ENCODE assay signal across 8 mouse cellular contexts in genomic region chr9:69398453-69398850, GRCm38 (mm10). TPM values are rescaled to one million over a fixed set of nuclear protein-coding genes. Genes with fewer than 3 reads are reported as not detected.
DNase-seq lines count a peak whose midpoint lies in the region; ATAC-seq and TF ChIP-seq lines count a peak whose summit lies in the region.

No protein-coding gene starts in this region.

- 6% methylated on average over 10 of the region's 10 CpGs for WGBS in liver, adult 2 months
- WGBS in embryonic facial prominence, embryonic 11.5 days = 20% methylated on average over 10 of the region's 10 CpGs
- WGBS in intestine, embryonic 15.5 days = 8% methylated on average over 10 of the region's 10 CpGs

- H3K9me3 ChIP-seq in embryonic facial prominence, embryonic 11.5 days (replicated peaks; ENCODE audit: control insufficient read depth, low read length) = no peaks in the 10 kb centered on the region
- H3K9me3 ChIP-seq in intestine, embryonic 15.5 days = no peaks in the 10 kb centered on the region

- peak overlapping the region; percentile 84 for H3K4me3 ChIP-seq in liver, adult 2 months (ENCODE audit: insufficient read depth, low read depth, low read length)
- peak overlapping the region; percentile 73 for H3K4me3 ChIP-seq in embryonic facial prominence, embryonic 11.5 days (ENCODE audit: low read depth, low read length)
- peak overlapping the region; percentile 74 for H3K4me3 ChIP-seq in intestine, embryonic 15.5 days (replicated peaks)
- H3K4me3 ChIP-seq in myocyte = peak overlapping the region; percentile 70

- 0 out of 2 replicates have a peak, but pooled peaks have one; percentile 22 for ATAC-seq in embryonic facial prominence, embryonic 11.5 days (replicated peaks; ENCODE audit: insufficient number of reproducible peaks, low FRiP score, low TSS enrichment, low read depth)
- peak; percentile 41 for ATAC-seq in intestine, embryonic 15.5 days

- TF ChIP-seq POLR2A in liver, adult 2 months (IDR thresholded peaks at IDR 0.05; ENCODE audit: extremely low read depth, insufficient read depth, low read length) = no peak
- TF ChIP-seq POLR2A in myocyte (IDR thresholded peaks at IDR 0.05; ENCODE audit: insufficient read length, low read depth) = no peak

- H3K27me3 ChIP-seq in liver, adult 2 months (ENCODE audit: control insufficient read depth, insufficient read depth, low read length) = no peaks in the 10 kb centered on the region
- no peaks in the 10 kb centered on the region for H3K27me3 ChIP-seq in embryonic facial prominence, embryonic 11.5 days (ENCODE audit: control insufficient read depth, insufficient read depth, low read length)
- no peaks in the 10 kb centered on the region for H3K27me3 ChIP-seq in intestine, embryonic 15.5 days (replicated peaks)
- H3K27me3 ChIP-seq in myocyte (ENCODE audit: control insufficient read depth, insufficient read depth, insufficient read length) = no peaks in the 10 kb centered on the region

- H3K4me1 ChIP-seq in liver, adult 2 months (ENCODE audit: control insufficient read depth, insufficient read depth, low read length) = peaks cover 9% of the 10 kb centered on the region
- no peaks in the 10 kb centered on the region for H3K4me1 ChIP-seq in embryonic facial prominence, embryonic 11.5 days (ENCODE audit: control insufficient read depth, insufficient read depth, low read length)
- peaks cover 7% of the 10 kb centered on the region; the same call in 1 of the 2 replicates for H3K4me1 ChIP-seq in intestine, embryonic 15.5 days (replicated peaks)

- no peak for TF ChIP-seq CTCF in liver, adult 2 months (IDR thresholded peaks at IDR 0.05; ENCODE audit: low read depth, low read length)

- peaks cover 1% of the 10 kb centered on the region for H3K36me3 ChIP-seq in liver, adult 2 months (ENCODE audit: control insufficient read depth, insufficient read depth, low read length)
- no peaks in the 10 kb centered on the region for H3K36me3 ChIP-seq in embryonic facial prominence, embryonic 11.5 days (replicated peaks; ENCODE audit: control insufficient read depth, insufficient read depth, low read depth, low read length)
- no peaks in the 10 kb centered on the region for H3K36me3 ChIP-seq in intestine, embryonic 15.5 days
- H3K36me3 ChIP-seq in myocyte (ENCODE audit: control insufficient read depth, insufficient read depth) = no peaks in the 10 kb centered on the region

- H3K4me2 ChIP-seq in embryonic facial prominence, embryonic 11.5 days (ENCODE audit: low read depth, low read length) = peak overlapping the region; percentile 60
- H3K4me2 ChIP-seq in intestine, embryonic 15.5 days (replicated peaks) = peak overlapping the region; percentile 90
- H3K4me2 ChIP-seq in myocyte (ENCODE audit: low read depth) = peak overlapping the region; percentile 97

- intact Hi-C loops in left cerebral cortex, postnatal 4 days (cut with DNase I) = no loop called here

- H3ac ChIP-seq in myocyte (ENCODE audit: control insufficient read depth, insufficient read length) = peak overlapping the region; percentile 69

- peak overlapping the region; percentile 92 for H3K9ac ChIP-seq in liver, adult 2 months (ENCODE audit: low read depth, low read length)
- peak overlapping the region; percentile 97 for H3K9ac ChIP-seq in embryonic facial prominence, embryonic 11.5 days (replicated peaks; ENCODE audit: low read length)
- peak overlapping the region; percentile 90 for H3K9ac ChIP-seq in intestine, embryonic 15.5 days

- peak overlapping the region; percentile 89 for H3K27ac ChIP-seq in liver, adult 2 months (replicated peaks; ENCODE audit: insufficient read depth, low read depth, low read length)
- peak overlapping the region; percentile 94; the same call in 1 of the 2 replicates for H3K27ac ChIP-seq in embryonic facial prominence, embryonic 11.5 days (replicated peaks; ENCODE audit: low read depth, low read length)
- H3K27ac ChIP-seq in intestine, embryonic 15.5 days = peak overlapping the region; percentile 97

- DNase-seq in liver, adult 2 months (ENCODE audit: extremely low read depth, low read depth, low spot score) = peak; percentile 57
- DNase-seq in liver (no peak), MN1 (ENCODE audit: low spot score) (no peak)
- no peak for DNase-seq in embryonic facial prominence, embryonic 11.5 days (ENCODE audit: low spot score)
- no peak for DNase-seq in left cerebral cortex, postnatal 4 days
- DNase-seq in B cell, adult 2 months = no peak

- peaks cover 7% of the 10 kb centered on the region; the same call in 1 of the 2 replicates for H3K79me2 ChIP-seq in liver, adult 2 months (ENCODE audit: control insufficient read depth, insufficient read depth, low read length)
- peaks cover 9% of the 10 kb centered on the region for H3K79me2 ChIP-seq in myocyte (ENCODE audit: control insufficient read depth, insufficient read depth)

TF ChIP-seq in myocyte, 11 proteins besides CTCF, POLR2A, EP300 and RAD21:
- no peak for TF ChIP-seq TCF3 (IDR thresholded peaks at IDR 0.05; ENCODE audit: insufficient read length, low read depth)
- no peak for TF ChIP-seq POLR2AphosphoS2 (IDR thresholded peaks at IDR 0.05; ENCODE audit: insufficient read length, low read depth)
- no peak for TF ChIP-seq USF1 (IDR thresholded peaks at IDR 0.05; ENCODE audit: low read depth)
- no peak for TF ChIP-seq CEBPB (IDR thresholded peaks at IDR 0.05; ENCODE audit: insufficient read depth, poor library complexity, severe bottlenecking)
- TF ChIP-seq REST (IDR thresholded peaks at IDR 0.05; ENCODE audit: insufficient read depth, insufficient read length) = no peak
- TF ChIP-seq E2F4 (IDR thresholded peaks at IDR 0.05; ENCODE audit: insufficient read depth) = no peak
TF ChIP-seq in myocyte: peak in this region for 0.

RNA-seq across cellular contexts. Expression of gene Ice2, which starts 0.7 kb away (rescaled TPM):
- 12.3 and 13.0 TPM in 2 replicates for total RNA-seq in liver, adult 2 months (2014; rRNA removed)
- polyA plus RNA-seq in liver, adult 2 months (2012; rRNA removed) = 1.7 and 2.0 TPM in 2 replicates
- 27.3 and 32.1 TPM in 2 replicates for polyA plus RNA-seq in embryonic facial prominence, embryonic 11.5 days (2014; fragmentation: Nextera tagmentation; extraction: Ambion mirVana)
- polyA plus RNA-seq in intestine, embryonic 15.5 days (2015; fragmentation: Nextera tagmentation; extraction: Ambion mirVana) = 15.5 and 15.6 TPM in 2 replicates
- polyA plus RNA-seq in myocyte (2012; fragmentation: generic; extraction: Trizol) = 2.0 TPM
- total RNA-seq in left cerebral cortex, postnatal 4 days (2021) = 10 to 100 TPM; 11.7 to 14.2 TPM

RNA-seq across cellular contexts. Expression of gene Anxa2, which starts 55.0 kb away (rescaled TPM):
- 14.0 and 16.1 TPM in 2 replicates for total RNA-seq in liver, adult 2 months (2014; rRNA removed)
- 13.0 and 13.5 TPM in 2 replicates for polyA plus RNA-seq in liver, adult 2 months (2012; rRNA removed)
- 288 and 316 TPM in 2 replicates for polyA plus RNA-seq in embryonic facial prominence, embryonic 11.5 days (2014; fragmentation: Nextera tagmentation; extraction: Ambion mirVana)
- 462 and 533 TPM in 2 replicates for polyA plus RNA-seq in intestine, embryonic 15.5 days (2015; fragmentation: Nextera tagmentation; extraction: Ambion mirVana)
- 1,009 TPM for polyA plus RNA-seq in myocyte (2012; fragmentation: generic; extraction: Trizol)
- total RNA-seq in left cerebral cortex, postnatal 4 days (2021) = 10 to 100 TPM; 23.2 to 24.1 TPM

Comparison
In these comparisons a context has a peak if more than half of its experiments do, and no peak if none do; other contexts are left out.
1. RNA of gene Anxa2, which starts 55.0 kb away (polyA plus RNA-seq): 1,009 TPM in myocyte (single experiment), 462 to 533 TPM in intestine, embryonic 15.5 days and 288 to 316 TPM in embryonic facial prominence, embryonic 11.5 days; 13.0 to 13.5 TPM in liver, adult 2 months; every median in the first group is over 10 times any median in the second.
2. Peak in every context shown above with its lines, with median percentiles within 50 percentile points of each other: H3K27ac ChIP-seq, H3K4me3 ChIP-seq, H3K9ac ChIP-seq and H3K4me2 ChIP-seq.